Mouse (Mus musculus) megakaryocyte, embryonic 14.5 days (primary cell): ENCODE results near the gene Slc4a4.

ENCODE experiments used
- FLI1 ChIP-seq: IDR thresholded peaks from 2 replicates; pipeline ENCODE4 v1.6.1; 2012; ENCODE audit warnings: low read length, inconsistent platforms, mixed read lengths
- GATA1 ChIP-seq: IDR thresholded peaks from 3 replicates; pipeline ENCODE4 v1.6.1; 2012; ENCODE audit warnings: mixed read lengths, low read length, inconsistent platforms, borderline replicate concordance

DNA sequence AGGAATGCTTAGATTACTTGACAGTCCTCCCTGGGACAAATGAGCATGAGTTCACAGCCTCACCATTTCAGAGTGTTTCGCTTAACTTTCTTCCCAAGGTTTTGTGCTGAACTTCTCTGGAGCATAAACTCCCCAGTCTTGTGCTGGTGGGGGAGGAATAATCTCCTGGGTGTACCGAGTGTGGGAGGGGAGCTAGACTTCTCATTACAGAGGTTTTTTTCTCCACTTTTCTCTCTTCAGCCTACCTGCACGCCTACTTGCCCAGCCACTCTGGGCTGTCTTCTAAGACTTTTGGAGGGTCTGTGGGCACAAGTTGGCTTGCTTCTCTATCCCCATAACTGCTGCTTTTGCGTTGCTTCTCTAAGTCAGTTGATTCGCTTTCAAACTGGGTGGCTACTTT is 365.2 kb downstream of the Slc4a4 start:
- TF ChIP-seq GATA1 (no peak), FLI1 (no peak)
